Mouse (Mus musculus): ENCODE results near the gene Fam13c.
"Not testable (repeated sequence)": the region's sequence is repeated elsewhere in the genome, so short reads cannot be mapped to it uniquely, and the experiment has no call there.

Fam13c gene

DNA sequence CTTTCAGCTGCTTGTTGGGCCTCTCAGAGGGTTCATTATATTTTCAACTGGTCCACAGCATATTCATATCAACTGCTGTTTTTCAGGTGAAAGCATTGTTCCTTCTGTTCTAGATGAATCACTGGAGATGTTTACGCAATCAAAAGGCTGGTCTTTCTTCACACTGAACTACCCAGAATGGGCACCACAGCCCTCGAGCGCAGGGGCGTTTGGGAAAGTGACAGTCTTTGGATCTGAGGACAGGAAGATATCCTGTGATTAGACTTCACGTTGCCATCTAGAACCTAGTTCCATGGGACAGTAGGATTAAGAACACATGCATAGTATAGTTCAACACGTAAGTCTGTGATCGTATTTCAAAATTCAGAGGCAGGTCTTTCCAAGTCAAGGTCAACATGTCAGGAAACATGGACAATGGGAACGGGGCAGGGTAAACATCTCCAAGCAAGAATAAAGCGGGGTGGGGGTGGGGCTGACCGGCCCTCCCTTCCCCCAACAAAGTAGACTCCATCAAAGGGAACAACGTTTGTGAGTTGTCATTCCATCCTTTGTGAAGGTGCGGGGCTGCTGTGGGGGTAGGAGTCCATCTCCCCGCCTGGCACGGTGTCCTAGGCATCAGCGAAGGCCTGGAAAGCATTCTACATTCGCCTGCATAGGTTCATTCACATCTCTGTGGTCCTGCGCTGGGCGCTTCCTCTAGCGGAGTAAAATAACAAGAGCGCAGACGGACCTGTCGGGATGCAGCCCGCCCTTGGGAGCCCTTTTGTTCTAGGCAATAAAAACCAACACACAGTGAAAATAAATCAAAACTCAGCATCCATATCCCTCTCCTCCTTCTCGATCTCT is at the start of gene Fam13c:
Gene Fam13c (plus strand): TSS at position 806 of the 846 bp plus-strand sequence.
- no peak for DNase-seq (ENCODE audit: extremely low read depth, insufficient read length, low spot score)

DNA sequence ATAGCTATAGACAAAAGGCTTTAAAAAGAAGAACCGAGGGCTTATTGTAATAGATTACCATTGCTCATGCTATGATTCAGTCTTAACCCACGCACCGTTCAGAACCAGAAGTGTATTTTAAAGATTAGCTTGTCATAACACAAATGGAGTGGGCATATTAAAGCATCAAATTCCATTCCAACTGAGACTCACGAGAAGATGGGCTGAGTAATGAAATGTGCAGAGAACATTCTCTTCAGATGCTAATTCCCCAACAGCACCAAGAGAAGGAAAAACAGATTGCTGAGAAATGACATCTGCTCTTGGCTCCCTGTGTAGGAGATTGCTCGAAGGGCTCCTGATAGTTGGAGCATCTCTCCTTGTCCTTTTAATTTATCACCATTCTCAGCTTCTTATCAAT is 44.4 kb upstream of the Fam13c start:
- DNase-seq (ENCODE audit: extremely low read depth, insufficient read length, low spot score), result no peak

DNA sequence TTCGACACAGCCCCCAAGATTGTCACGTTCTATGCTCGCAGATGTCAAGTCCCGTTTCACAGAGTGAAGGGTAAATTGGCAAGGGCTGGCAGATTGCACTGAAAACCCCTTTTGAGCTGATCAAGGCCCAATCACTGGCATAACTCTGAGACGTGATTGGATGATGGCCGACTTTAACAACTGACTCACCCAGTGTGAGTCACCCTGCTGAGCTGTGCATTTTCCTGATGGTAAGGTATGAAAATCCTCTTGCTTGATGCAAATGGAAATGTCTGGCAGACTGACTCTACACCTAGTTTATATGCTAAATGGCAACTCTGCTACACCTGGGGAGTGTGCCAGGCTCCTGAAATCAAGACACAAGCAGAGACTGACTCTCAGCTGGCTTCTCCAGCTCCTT is 42.1 kb upstream of the Fam13c start:
- no peak for DNase-seq (ENCODE audit: extremely low read depth, insufficient read length, low spot score)

DNA sequence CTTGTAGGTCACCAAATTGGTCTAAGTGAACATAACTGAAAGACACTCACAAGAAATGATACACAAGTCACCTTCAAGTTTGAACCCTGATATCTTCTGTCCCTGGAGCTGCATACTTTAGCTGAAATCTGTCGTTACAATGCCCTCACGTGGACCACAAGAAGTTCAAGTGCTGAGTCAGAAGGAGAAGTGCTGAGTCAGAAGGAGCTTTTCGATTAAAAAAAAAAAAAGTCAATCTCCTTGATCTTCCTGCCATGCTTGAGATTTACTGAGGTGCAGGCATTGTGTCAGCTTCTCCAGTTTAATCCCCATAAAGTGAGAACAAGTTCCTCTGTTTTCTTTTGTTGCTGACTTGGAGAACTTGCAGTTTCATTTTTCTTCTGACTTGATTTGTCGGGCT is 38.3 kb upstream of the Fam13c start:
- no peak for DNase-seq (ENCODE audit: extremely low read depth, insufficient read length, low spot score)

DNA sequence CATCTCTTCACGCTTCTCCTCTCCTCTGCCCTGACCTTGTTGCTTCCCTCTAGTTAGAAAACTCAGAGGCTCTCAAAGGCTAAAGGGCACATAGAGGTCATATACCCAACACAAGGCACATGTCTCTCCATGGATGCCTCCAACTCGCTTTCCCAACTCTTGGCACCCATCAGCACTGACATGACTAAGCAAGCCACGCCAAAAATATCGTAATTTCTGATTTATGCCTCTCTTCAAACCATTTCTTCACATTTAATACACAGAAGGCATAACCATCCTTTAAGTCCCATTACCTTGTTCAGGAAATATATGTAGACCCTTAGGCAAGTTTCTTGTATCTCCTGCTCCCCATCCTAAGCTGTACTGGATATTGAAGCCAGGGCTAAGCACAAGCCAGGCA is 37.6 kb upstream of the Fam13c start:
- DNase-seq (ENCODE audit: extremely low read depth, insufficient read length, low spot score), result no peak

DNA sequence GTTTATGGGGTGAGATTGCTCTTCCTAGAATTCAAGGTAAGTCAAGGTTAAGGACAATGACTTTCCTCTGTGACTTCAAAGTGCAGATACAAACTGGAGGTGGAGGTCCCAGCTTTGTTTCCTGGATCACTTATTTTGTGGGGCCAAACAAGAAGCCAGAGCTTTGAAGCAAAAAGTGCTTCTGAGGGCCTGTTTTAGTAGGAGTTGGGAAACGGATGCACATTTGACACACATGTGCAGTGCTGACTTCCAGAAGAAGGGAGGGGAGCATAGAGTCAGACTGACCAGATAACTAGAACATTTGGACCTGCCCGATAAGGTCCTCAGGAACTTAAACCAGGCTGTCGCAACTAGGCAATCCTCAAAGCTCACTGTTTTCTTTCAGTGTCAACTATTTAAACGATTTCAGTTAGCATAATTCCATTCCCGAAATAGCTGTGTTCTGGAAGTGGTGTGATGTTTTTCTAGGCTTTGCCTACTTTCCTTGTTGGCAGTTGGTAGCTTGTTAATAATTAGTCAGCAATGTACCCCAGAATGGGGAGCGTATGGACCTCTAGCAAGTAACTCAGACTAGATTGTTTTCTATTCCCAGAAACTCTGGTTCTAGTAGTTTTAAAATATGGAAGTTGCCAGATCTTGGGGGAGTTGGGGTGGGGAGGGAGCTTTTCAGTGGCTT is 22.3 kb upstream of the Fam13c start:
- no peak for DNase-seq (ENCODE audit: extremely low read depth, insufficient read length, low spot score)

DNA sequence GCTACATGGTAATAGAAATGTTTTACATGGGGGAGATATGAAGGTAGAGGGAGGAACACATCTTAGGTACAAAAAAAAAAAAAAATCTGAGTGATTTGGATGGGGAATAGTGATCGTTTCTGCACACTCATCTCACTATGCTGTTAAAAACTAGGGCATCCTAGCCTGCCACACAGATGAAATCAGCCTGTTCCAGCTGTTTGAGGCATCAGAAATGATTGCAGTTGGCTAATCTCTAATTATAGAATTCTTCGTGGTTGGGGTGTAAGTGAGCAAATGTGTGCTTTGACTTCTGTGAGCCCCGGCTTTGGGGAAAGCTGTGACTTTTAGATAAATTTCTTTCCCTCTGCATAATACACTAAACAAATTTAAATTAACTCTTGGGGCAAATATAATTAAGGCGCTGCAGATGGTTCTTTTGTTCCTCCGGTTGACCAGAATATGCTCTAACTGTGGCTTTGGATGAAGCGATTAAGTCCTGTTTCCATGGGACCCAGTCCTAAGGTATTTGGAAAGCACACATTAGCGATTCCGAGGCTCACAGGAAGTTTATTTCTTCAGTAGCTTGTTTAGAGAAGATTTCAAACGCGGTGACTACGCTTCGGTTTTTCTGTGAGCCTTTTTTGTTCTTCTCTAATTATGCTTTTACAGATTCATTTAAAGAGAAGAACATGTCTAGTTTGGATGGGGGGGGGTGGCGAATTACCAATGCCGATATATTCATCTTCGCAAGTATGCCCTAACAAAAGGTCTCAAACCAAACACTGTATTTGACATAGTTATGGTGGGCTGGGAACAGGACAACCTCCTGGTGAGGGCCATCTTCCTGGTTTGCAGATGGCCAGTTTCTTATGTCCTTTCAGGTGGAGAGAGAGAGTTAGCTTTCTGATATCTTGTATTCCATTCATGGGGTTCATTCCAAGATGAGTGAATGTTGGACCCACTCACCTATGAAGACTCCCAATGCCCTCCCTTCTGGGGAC is 20.7 kb upstream of the Fam13c start:
- no peak for DNase-seq (ENCODE audit: extremely low read depth, insufficient read length, low spot score)

DNA sequence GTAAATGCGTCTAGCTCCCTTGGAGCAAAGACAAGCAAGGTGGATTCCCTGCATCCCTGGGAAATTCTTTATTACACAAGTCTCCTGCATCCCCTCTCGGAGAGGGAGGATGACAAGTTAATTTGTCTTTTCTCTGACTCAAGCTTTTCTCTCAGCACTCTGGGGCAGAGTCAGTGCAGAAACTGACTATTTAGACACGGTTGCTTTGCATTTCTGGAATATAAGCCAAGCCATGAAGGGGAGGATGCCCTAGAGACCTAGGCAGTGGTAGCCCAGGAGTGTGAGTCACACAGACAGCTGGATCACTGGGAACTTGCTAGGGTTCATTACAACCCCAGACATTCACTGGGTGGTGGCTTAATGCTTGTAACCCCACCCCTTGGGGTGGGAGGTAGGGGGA is 13.9 kb upstream of the Fam13c start:
- peak; percentile 65 for DNase-seq (ENCODE audit: extremely low read depth, insufficient read length, low spot score)

DNA sequence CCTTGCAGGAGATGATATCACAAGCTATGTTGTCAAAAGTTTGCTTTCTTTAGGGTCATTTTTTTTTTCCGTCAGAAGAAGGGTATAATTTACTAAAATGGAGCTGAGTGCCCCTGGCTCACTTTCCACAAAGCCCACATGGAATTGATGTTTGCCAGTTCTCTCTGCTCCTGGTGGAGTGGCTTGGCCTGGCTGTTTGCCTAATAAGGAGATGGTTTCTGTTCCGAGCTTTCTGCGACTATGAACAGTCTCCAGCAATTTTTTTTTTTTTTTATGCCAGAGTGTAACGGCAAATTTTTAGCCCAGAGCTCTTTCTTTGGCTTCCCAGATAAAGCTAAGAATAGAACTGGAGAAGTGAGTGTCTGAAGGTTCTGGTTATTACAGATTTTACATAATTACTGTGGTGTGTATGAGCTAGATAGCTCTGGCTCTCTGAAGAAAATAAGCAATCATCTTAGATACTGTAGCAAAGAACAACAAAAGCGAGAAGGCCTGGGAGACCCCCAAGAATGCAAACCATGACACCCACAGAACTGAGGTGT is 12.1 kb upstream of the Fam13c start:
- DNase-seq (ENCODE audit: extremely low read depth, insufficient read length, low spot score), result no peak

DNA sequence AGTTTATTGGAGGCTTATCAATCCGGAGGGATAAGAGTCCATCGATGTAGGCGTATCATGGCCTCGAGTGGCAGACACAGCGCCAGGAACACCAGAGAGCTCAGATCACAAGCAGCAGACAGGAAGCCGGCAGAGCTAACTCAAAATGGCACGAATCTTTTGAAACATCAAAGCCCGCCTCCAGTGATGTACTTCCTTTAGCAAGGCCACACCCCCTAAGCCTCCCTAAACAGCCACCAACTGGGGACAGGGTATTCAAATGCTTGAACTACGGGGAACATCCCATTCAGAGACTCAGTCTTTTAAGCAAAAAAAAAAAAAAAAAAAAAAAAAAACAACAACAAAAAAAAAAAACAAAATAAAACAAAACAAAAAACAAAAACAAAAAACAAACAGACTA is 10.9 kb upstream of the Fam13c start:
- DNase-seq (ENCODE audit: extremely low read depth, insufficient read length, low spot score), result no peak

DNA sequence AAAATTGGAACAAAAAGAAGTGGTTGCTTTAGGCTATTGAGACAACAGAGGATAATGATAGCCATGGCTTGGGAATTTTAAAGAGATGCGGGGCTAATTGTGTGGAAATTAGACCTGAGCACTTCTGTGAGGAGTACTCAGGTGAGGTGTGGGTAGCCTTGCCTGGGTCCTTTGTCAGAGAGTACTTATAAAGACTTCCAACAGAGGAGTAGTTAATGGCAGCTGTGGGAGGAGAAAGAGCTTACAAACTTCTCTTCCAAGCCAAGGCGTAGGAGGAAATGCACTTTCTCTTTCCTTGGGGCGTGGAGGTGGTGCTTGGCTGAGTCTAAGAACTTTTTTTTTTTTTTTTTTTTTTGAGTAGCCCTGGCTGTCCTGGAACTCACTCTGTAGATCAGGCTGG is 6.9 kb upstream of the Fam13c start:
- DNase-seq (ENCODE audit: extremely low read depth, insufficient read length, low spot score), result no peak

DNA sequence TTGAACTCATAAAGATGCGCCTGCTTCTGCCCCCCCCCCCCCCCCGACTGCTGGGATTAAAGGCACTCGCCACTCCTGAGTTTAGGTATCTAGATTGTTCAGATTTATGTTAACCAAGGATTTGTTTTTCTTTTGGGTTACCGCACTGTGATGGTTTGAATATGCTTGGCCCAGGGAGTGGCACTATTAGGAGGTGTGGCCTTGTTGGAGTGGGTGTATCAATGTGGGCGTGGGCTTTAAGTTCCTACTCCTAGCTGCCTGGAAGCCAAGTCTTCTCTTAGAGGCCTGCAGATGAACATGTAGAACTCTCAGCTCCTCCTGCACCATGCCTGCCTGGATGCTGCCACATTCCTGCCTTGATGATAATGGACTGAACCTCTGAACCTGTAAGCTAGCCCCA is 6.5 kb upstream of the Fam13c start:
- not testable (repeated sequence) for DNase-seq (ENCODE audit: extremely low read depth, insufficient read length, low spot score)

DNA sequence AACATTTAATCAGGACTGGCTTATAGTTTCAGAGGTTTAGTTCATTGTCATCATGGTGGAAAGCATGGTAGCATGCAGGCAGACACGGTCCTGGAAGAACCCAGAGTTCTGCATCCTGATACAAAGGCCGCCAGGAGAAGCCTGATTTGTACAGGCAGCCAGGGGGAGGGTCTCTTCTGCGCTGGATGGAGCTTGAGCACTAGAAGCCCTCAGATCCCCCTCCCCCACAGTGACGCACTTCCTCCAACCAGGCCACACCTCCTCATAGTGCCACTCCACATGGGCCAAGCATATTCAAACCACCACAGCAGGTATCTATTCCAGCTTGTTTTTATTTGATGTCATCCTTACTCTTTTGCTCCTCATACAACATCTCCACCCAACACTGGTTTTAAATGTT is 3.6 kb upstream of the Fam13c start:
- DNase-seq (ENCODE audit: extremely low read depth, insufficient read length, low spot score), result no peak

DNA sequence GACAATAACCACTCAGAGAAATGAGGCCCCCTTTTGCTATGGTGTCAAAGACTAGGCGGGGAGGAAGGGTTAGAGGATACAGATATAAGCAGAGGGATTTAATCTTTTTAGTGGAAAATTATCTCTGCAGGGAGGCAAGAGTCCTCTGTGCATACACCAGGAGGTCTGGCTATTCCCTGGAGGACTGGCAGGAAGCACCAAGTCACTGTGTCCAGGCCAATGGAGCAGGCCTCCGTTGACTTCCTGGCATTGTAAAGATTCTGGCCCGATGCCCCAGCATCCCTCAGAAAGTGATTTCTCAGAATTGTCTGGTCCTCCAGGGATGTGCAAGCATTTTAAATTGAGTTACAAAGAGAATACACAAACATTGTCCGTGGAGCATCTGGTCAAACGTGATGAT is 3.0 kb upstream of the Fam13c start:
- DNase-seq (ENCODE audit: extremely low read depth, insufficient read length, low spot score), result no peak

DNA sequence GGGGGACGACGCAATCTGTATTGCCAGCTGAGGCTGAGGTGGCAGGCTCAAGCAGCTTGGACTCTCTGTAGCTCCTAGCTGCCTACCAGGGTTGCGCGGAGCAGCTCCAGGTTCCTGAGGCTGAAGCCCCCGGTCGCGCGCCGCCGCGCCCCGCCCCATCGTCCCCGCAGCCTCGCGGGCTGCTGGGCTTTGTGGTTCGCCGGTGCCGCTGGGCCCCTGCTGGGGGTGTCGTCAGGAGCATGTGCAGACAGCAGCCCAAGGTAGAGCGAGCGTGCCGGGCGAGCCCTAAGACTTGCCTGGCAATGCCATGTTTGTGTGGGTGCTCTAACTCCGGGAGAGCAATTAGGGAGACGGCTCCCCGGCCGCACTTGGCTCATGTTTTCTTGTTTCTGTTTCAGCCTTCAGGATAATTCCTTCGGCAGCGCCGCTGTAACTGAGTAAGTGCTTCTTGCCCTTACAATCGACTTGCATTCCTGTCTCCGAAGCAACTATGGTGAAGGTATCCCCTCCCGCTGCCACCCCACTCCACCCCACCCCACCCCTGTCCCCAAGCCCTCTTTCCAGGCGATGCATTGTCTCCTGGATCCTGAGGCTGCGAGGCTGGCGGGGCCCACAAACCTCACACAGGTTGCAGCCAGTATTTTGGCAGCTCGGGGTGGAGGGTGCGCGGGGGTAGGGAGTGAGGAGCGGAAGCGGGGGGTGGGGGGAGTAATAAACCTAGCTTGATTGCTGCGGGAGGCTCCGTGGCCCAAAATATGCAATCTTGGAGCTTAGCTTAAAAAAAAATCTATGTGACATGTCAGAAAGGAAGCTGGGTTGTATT is 569 bp downstream of the Fam13c start:
- peak; percentile 74 for DNase-seq (ENCODE audit: extremely low read depth, insufficient read length, low spot score)

DNA sequence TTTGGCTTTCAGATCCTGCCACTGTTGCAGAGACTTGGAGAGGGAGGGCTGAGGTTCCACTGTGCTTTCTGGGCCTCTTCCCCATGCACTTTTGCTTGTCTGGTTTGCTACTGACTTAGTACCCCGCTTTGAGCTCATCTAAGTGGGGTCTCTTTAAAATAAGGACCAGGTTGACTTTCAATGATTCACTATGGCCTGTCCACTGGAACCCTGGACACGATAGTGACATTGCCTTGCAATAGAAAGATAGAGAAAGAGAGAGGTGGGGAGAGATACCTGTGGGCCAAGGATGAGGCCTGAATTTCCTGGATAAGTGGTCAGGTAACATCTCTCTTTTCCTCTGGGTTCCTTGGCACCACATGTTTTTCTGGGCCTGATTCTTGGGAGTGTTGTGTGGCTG is 1.9 kb downstream of the Fam13c start:
- no peak for DNase-seq (ENCODE audit: extremely low read depth, insufficient read length, low spot score)

DNA sequence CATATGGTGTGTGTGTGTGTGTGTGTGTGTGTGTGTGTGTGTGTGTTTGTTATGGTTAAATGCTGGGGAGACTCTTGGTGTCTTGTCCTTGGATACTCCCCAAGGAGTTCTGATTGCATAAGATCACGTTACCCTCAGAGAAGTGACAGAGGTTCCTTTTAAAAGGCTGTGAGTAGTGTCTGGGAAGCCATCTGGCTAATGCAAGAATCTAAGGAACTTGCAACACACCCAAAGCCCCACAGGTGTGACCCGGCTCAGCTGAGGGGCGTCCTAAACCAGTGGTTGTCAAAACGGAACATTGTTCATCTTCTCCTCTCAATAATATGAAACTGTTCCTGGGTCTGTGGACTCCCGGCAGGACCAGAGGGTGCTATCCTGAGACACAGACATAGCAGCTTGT is 2.3 kb downstream of the Fam13c start:
- no peak for DNase-seq (ENCODE audit: extremely low read depth, insufficient read length, low spot score)

DNA sequence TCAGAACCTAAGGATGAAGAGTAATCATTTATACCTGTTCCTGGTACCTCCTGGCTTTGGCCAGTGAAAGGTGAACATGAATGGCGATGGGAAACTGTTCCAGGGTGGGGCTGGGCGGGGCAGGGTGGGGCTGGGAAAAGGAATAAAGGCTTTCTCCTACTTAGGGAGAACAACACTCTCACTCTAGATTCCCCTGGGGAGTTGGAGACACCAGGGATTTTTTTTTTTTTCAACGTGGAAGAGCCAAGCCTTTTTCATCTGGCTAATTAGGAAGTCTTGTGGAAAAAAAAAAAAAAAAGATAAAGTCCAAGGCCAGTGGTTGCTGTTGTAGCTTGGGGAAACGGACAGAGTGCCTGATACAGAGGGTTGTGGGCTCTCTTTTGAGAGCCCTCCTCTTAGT is 7.5 kb downstream of the Fam13c start:
- DNase-seq (ENCODE audit: extremely low read depth, insufficient read length, low spot score), result no peak

DNA sequence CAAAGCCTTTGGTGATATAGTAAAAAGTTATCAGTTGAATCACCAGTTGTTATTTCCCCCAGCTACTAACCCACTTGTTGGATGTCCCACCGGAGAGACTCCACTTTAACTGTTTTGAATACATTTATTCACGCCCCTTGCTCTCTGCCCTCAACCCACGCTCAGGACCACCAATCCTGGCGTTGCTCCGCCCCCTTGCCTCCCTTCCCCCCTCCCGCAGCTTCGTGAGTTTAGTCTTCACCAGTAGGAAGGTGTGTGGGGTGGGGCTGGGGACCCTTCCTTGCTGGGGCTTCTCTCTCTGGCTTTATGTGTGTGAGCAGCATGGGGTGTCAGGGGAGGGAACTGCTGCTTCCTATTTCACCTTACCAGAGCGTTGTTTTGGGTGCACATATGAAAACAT is 8.9 kb downstream of the Fam13c start:
- DNase-seq (ENCODE audit: extremely low read depth, insufficient read length, low spot score), result no peak

DNA sequence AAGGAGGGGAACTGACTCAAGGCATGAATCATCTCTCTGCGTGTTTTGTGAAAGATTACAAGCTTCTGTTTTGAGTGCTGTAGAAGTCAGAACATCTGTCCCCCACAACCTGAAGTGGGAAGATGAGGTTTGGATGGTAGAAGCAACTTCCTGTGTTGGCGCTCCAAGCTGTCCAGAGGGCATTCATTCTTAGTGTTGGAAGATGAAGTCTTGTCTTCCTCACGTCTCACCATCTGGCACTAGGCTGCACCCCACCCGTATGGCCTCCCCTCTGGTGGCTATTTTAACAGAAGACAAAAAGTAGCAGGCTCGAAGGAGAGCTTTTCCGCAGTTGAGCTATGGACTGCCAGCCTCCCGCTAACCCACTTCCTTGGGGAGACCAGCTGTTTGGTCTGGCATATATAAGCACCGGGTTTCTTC is 15.6 kb downstream of the Fam13c start:
- no peak for DNase-seq (ENCODE audit: extremely low read depth, insufficient read length, low spot score)
